Mouse (Mus musculus) olfactory bulb, adult 2 months (tissue): ENCODE measurements around the gene Elmsan1.

Experiments
- CTCF ChIP-seq: fragments of 200-500 bp; IDR thresholded peaks from 2 replicates; pipeline ENCODE4 v1.5.1; 2012; ENCODE audit warnings: low read depth, mild to moderate bottlenecking, low read length, moderate library complexity; ENCODE audit not compliant: insufficient read depth
- POLR2A ChIP-seq: fragments of 200-500 bp; IDR thresholded peaks from 2 replicates; pipeline ENCODE4 v1.6.1; 2012; ENCODE audit warnings: mild to moderate bottlenecking, low read depth, low read length, moderate library complexity; ENCODE audit not compliant: insufficient read depth

GRCm38 (mm10) chr12:84153414-84153813, 65.3 kb downstream of the Elmsan1 start:
- TF ChIP-seq CTCF = no peak
- no peak for TF ChIP-seq POLR2A
